10 mouse cellular contexts compared by ENCODE assay signal in the genomic region with DNA sequence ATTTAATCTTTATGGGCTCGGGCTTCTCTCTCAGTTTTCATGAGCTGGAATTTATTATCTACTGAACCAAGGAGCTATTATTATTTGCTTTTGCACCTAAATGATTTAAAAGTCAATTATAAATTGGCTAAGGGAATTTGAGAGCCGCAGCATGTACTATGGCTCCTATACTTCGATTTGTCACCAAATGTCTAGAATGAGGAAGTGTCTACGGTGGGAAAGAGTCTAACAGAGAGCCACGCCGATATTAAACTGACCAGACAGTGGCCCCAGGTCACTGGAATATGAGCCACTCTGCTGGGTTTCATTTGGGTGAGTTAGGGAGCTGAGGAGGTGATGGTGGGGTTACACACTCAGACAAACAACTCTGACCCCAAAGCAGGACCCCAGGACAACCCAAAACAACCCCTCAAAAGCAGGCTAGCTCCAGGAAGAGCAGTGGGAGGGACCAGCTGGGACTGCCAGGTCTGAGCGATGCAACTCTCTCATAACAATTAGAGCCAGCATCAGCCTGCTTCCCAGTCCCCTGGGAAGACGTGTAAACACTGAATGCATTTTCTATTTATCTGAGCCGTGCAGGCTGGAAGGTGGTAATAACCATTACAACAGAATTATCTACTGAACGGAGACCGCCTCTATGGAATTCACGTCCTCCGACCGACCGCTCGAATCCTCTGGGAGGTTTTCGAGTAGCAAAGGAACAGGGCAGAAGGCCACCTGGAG. TPM values are rescaled to one million over a fixed set of nuclear protein-coding genes. Genes with fewer than 3 reads are reported as not detected.
A peak's percentile ranks its signal among the peaks of the same experiment; 100 is the strongest.
DNase-seq lines count a peak whose midpoint lies in the region; ATAC-seq and TF ChIP-seq lines count a peak whose summit lies in the region.
"Had no signal": no experiment of that assay in that cellular context is flagged by ENCODE, and none has a peak within 500 bp of the region (broad histone marks: within the 10 kb centered on the region; RNA-seq: fewer than 3 reads in every experiment).

No protein-coding gene starts in this region.

- peaks cover 25% of the 10 kb centered on the region for H3K4me1 ChIP-seq in kidney, embryonic 16.5 days (ENCODE audit: insufficient read depth, low read length)
- H3K4me1 ChIP-seq in forebrain, embryonic 13.5 days, result peaks cover 29% of the 10 kb centered on the region
- H3K4me1 ChIP-seq in limb, embryonic 14.5 days (ENCODE audit: control insufficient read depth, insufficient read depth, low read length), result peaks cover 33% of the 10 kb centered on the region
- peaks cover 49% of the 10 kb centered on the region for H3K4me1 ChIP-seq in neural tube, embryonic 15.5 days
- H3K4me1 ChIP-seq in lung, postnatal 0 days (ENCODE audit: insufficient read depth, low read depth, low read length), result no peaks in the 10 kb centered on the region; the same call in 1 of the 2 replicates

- no peak overlapping the region for H3K9ac ChIP-seq in kidney, embryonic 16.5 days (replicated peaks; ENCODE audit: low read length)
- H3K9ac ChIP-seq in forebrain, embryonic 13.5 days, result peak overlapping the region; percentile 35; the same call in 1 of the 2 replicates
- H3K9ac ChIP-seq in limb, embryonic 14.5 days (ENCODE audit: low read depth, low read length, severe bottlenecking), result peak overlapping the region; percentile 35; the same call in 1 of the 2 replicates
- peak overlapping the region; percentile 31; the same call in 1 of the 2 replicates for H3K9ac ChIP-seq in neural tube, embryonic 15.5 days (replicated peaks)
- H3K9ac ChIP-seq in lung, postnatal 0 days (replicated peaks; ENCODE audit: low read depth), result no peak overlapping the region

- DNase-seq in kidney, adult 9 months, result no peak
- DNase-seq in limb, embryonic 14.5 days (ENCODE audit: low spot score), result no peak
- no peak for DNase-seq in thymus, postnatal 10 days (ENCODE audit: low spot score in 2 of 2)
- no peak for DNase-seq in left cerebral cortex, postnatal 36 days (ENCODE audit: low spot score in 2 of 2)
- DNase-seq in lung, postnatal 0 days (ENCODE audit: low spot score), result no peak
- DNase-seq: heart, postnatal 14 days; lung, postnatal 4 days had no signal

- no peaks in the 10 kb centered on the region for H3K36me3 ChIP-seq in kidney, embryonic 16.5 days (ENCODE audit: insufficient read depth, low read length)
- H3K36me3 ChIP-seq in forebrain, embryonic 13.5 days (ENCODE audit: poor library complexity, severe bottlenecking), result no peaks in the 10 kb centered on the region
- no peaks in the 10 kb centered on the region for H3K36me3 ChIP-seq in limb, embryonic 14.5 days (ENCODE audit: control insufficient read depth, insufficient read depth, low read length)
- no peaks in the 10 kb centered on the region for H3K36me3 ChIP-seq in neural tube, embryonic 15.5 days
- H3K36me3 ChIP-seq in lung, postnatal 0 days (ENCODE audit: insufficient read depth, low read length), result no peaks in the 10 kb centered on the region

- no peak for TF ChIP-seq EP300 in lung, postnatal 0 days (IDR thresholded peaks at IDR 0.05)

- TF ChIP-seq POLR2A in limb, embryonic 14.5 days (IDR thresholded peaks at IDR 0.05; ENCODE audit: borderline replicate concordance, extremely low read depth, insufficient read depth, insufficient read length), result no peak

- intact Hi-C loops in left cerebral cortex, postnatal 36 days (cut with DNase I), result no loop called here

- WGBS in kidney, embryonic 16.5 days, result 15% methylated on average over 17 of the region's 17 CpGs
- WGBS in forebrain, embryonic 13.5 days, result 22% methylated on average over 17 of the region's 17 CpGs
- 14% methylated on average over 17 of the region's 17 CpGs for WGBS in limb, embryonic 14.5 days
- WGBS in neural tube, embryonic 15.5 days, result 9% methylated on average over 17 of the region's 17 CpGs
- 28% methylated on average over 17 of the region's 17 CpGs for WGBS in lung, postnatal 0 days

- H3K4me2 ChIP-seq in kidney, embryonic 16.5 days (replicated peaks; ENCODE audit: low read depth, low read length), result peak overlapping the region; percentile 45
- peak overlapping the region; percentile 54 for H3K4me2 ChIP-seq in forebrain, embryonic 13.5 days
- H3K4me2 ChIP-seq in limb, embryonic 14.5 days (replicated peaks; ENCODE audit: low read depth, low read length, severe bottlenecking), result peak overlapping the region; percentile 45
- H3K4me2 ChIP-seq in neural tube, embryonic 15.5 days, result peak overlapping the region; percentile 57
- no peak overlapping the region for H3K4me2 ChIP-seq in lung, postnatal 0 days (replicated peaks; ENCODE audit: low read depth, low read length)

- no peak for TF ChIP-seq CTCF in lung, postnatal 0 days (IDR thresholded peaks at IDR 0.05)

- H3K4me3 ChIP-seq in kidney, embryonic 16.5 days (ENCODE audit: low read length), result peak overlapping the region; percentile 7
- H3K4me3 ChIP-seq in forebrain, embryonic 13.5 days, result peak overlapping the region; percentile 17; the same call in 1 of the 2 replicates
- H3K4me3 ChIP-seq in limb, embryonic 14.5 days (replicated peaks; ENCODE audit: low read length), result peak overlapping the region; percentile 18; the same call in 1 of the 2 replicates
- H3K4me3 ChIP-seq in neural tube, embryonic 15.5 days (replicated peaks), result peak overlapping the region; percentile 21
- H3K4me3 ChIP-seq in lung, postnatal 0 days (ENCODE audit: low read depth, low read length), result no peak overlapping the region

- peak; percentile 28; the same call in 1 of the 2 replicates for ATAC-seq in kidney, embryonic 16.5 days (ENCODE audit: low FRiP score, low TSS enrichment)
- ATAC-seq in forebrain, embryonic 13.5 days, result peak; percentile 43; the same call in 1 of the 2 replicates
- no peak for ATAC-seq in limb, embryonic 14.5 days (ENCODE audit: low FRiP score, low read depth)
- peak; percentile 80 for ATAC-seq in neural tube, embryonic 15.5 days (ENCODE audit: low FRiP score)
- no peak for ATAC-seq in lung, postnatal 0 days

- H3K27me3 ChIP-seq in kidney, embryonic 16.5 days (ENCODE audit: insufficient read depth, low read length), result 0 out of 2 replicates have a peak, but pooled peaks cover 2% of the 10 kb centered on the region
- H3K27me3 ChIP-seq in forebrain, embryonic 13.5 days, result peaks cover 48% of the 10 kb centered on the region
- peaks cover 2% of the 10 kb centered on the region; the same call in 1 of the 2 replicates for H3K27me3 ChIP-seq in limb, embryonic 14.5 days (ENCODE audit: control insufficient read depth, insufficient read depth, low read length)
- no peaks in the 10 kb centered on the region for H3K27me3 ChIP-seq in neural tube, embryonic 15.5 days (replicated peaks)
- H3K27me3 ChIP-seq in lung, postnatal 0 days (replicated peaks; ENCODE audit: insufficient read depth, low read length), result no peaks in the 10 kb centered on the region; the same call in 1 of the 2 replicates

- no peak overlapping the region for H3K27ac ChIP-seq in kidney, embryonic 16.5 days (ENCODE audit: low read length)
- H3K27ac ChIP-seq in forebrain, embryonic 13.5 days, result no peak overlapping the region
- no peak overlapping the region for H3K27ac ChIP-seq in limb, embryonic 14.5 days (replicated peaks; ENCODE audit: low read depth, low read length)
- peak overlapping the region; percentile 83 for H3K27ac ChIP-seq in neural tube, embryonic 15.5 days (replicated peaks)
- no peak overlapping the region for H3K27ac ChIP-seq in lung, postnatal 0 days (ENCODE audit: low read length)

- H3K9me3 ChIP-seq in kidney, embryonic 16.5 days (ENCODE audit: low read length), result no peaks in the 10 kb centered on the region
- H3K9me3 ChIP-seq in forebrain, embryonic 13.5 days (replicated peaks), result no peaks in the 10 kb centered on the region
- no peaks in the 10 kb centered on the region for H3K9me3 ChIP-seq in limb, embryonic 14.5 days (ENCODE audit: control insufficient read depth, low read length)
- no peaks in the 10 kb centered on the region for H3K9me3 ChIP-seq in neural tube, embryonic 15.5 days (replicated peaks)
- H3K9me3 ChIP-seq in lung, postnatal 0 days (ENCODE audit: low read length), result no peaks in the 10 kb centered on the region

RNA-seq across cellular contexts. Expression of a gene that starts 45.6 kb away (rescaled TPM):
- polyA plus RNA-seq in kidney, embryonic 16.5 days (2015; fragmentation: Nextera tagmentation; extraction: Ambion mirVana), result 0.91 and 1.6 TPM in 2 replicates
- 0.63 and 2.2 TPM in 2 replicates for polyA plus RNA-seq in forebrain, embryonic 13.5 days (2015; fragmentation: Nextera tagmentation; extraction: Ambion mirVana)
- polyA plus RNA-seq in limb, embryonic 14.5 days (2012; rRNA removed), result 0.37 and 0.53 TPM in 2 replicates
- 0.41 and 0.87 TPM in 2 replicates for polyA plus RNA-seq in limb, embryonic 14.5 days (2014; fragmentation: Nextera tagmentation; extraction: Ambion mirVana)
- polyA plus RNA-seq in neural tube, embryonic 15.5 days (2015; fragmentation: Nextera tagmentation; extraction: Ambion mirVana), result 0.70 and 7.6 TPM in 2 replicates
- total RNA-seq in left cerebral cortex, postnatal 36 days (2021), result under 1 TPM in 1 of 2 experiments, not detected in 1; 0.25 TPM
- polyA plus RNA-seq in lung, postnatal 0 days (2015; fragmentation: Nextera tagmentation; extraction: Ambion mirVana), result 1.3 and 1.5 TPM in 2 replicates

Comparison
In these comparisons a context has a peak if more than half of its experiments do, and no peak if none do; other contexts are left out.
1. ATAC-seq: peak in kidney, embryonic 16.5 days (single experiment), forebrain, embryonic 13.5 days (single experiment) and neural tube, embryonic 15.5 days (single experiment); none in limb, embryonic 14.5 days (single experiment) and lung, postnatal 0 days (single experiment).
2. H3K9ac ChIP-seq: peak in forebrain, embryonic 13.5 days (single experiment), limb, embryonic 14.5 days (single experiment) and neural tube, embryonic 15.5 days (single experiment); none in kidney, embryonic 16.5 days (single experiment) and lung, postnatal 0 days (single experiment).